Mouse (Mus musculus): ENCODE data around the gene Zbtb7b. TPM values are rescaled to one million over a fixed set of nuclear protein-coding genes. Genes with fewer than 3 reads are reported as not detected.

Gene Zbtb7b
- polyA plus RNA-seq, 1 experiment from 2014 or later = 1.7 TPM

- H3K4me2 ChIP-seq (ENCODE audit: low read depth, low read length) = no peak within 1 kb of the TSS
- H3K9me3 ChIP-seq (replicated peaks; ENCODE audit: control insufficient read depth, low read length) = no peaks in the 10 kb centered on the region
- no peak for ATAC-seq (replicated peaks; ENCODE audit: extremely low read depth, insufficient read depth, low FRiP score)
- H3K4me3 ChIP-seq (ENCODE audit: low read length) = no peak within 1 kb of the TSS
- no peaks in the 10 kb centered on the region for H3K4me1 ChIP-seq (ENCODE audit: control insufficient read depth, insufficient read depth, low read length)
- no peak within 1 kb of the TSS for H3K27ac ChIP-seq (ENCODE audit: low read length)
- no peaks in the 10 kb centered on the region for H3K27me3 ChIP-seq (ENCODE audit: control insufficient read depth, insufficient read depth, low read length)
- 86% methylated on average over 11 of the region's 11 CpGs for WGBS
- no peak within 1 kb of the TSS for H3K9ac ChIP-seq (ENCODE audit: low read length)
- no peaks in the 10 kb centered on the region for H3K36me3 ChIP-seq (ENCODE audit: control insufficient read depth, insufficient read depth)
These were observed 29.5 kb downstream of the Zbtb7b start, which contains the start of gene Dcst1 for GRCm38 (mm10) chr3:89365153-89365485. Gene Dcst1 (minus strand): TSS chr3:89365253.

- no peak overlapping the region for H3K27ac ChIP-seq (ENCODE audit: low read length)
- H3K36me3 ChIP-seq (ENCODE audit: control insufficient read depth, insufficient read depth) = no peaks in the 10 kb centered on the region
- H3K4me2 ChIP-seq (ENCODE audit: low read depth, low read length) = no peak overlapping the region
- no peak for ATAC-seq (replicated peaks; ENCODE audit: extremely low read depth, insufficient read depth, low FRiP score)
- H3K27me3 ChIP-seq (ENCODE audit: control insufficient read depth, insufficient read depth, low read length) = no peaks in the 10 kb centered on the region
- no peak overlapping the region for H3K9ac ChIP-seq (ENCODE audit: low read length)
- 67% methylated on average over 8 of the region's 8 CpGs for WGBS
- H3K9me3 ChIP-seq (replicated peaks; ENCODE audit: control insufficient read depth, low read length) = no peaks in the 10 kb centered on the region
- no peak overlapping the region for H3K4me3 ChIP-seq (ENCODE audit: low read length)
- H3K4me1 ChIP-seq (ENCODE audit: control insufficient read depth, insufficient read depth, low read length) = no peaks in the 10 kb centered on the region
These were observed 29.9 kb downstream of the Zbtb7b start for GRCm38 (mm10) chr3:89364631-89365030.

GRCm38 (mm10) chr3:89361675-89362074 lies 32.9 kb downstream of the Zbtb7b start, which contains the start of gene Dcst2:
Gene Dcst2 (plus strand): TSS chr3:89361975.
- Histone ChIP-seq H3K9me3 (replicated peaks; ENCODE audit: control insufficient read depth, low read length) (no peaks in the 10 kb centered on the region), H3K4me3 (ENCODE audit: low read length) (no peak within 1 kb of the TSS), H3K27ac (ENCODE audit: low read length) (no peak within 1 kb of the TSS), H3K9ac (ENCODE audit: low read length) (no peak within 1 kb of the TSS), H3K27me3 (ENCODE audit: control insufficient read depth, insufficient read depth, low read length) (no peaks in the 10 kb centered on the region), H3K4me2 (ENCODE audit: low read depth, low read length) (no peak within 1 kb of the TSS), H3K36me3 (ENCODE audit: control insufficient read depth, insufficient read depth) (no peaks in the 10 kb centered on the region), H3K4me1 (ENCODE audit: control insufficient read depth, insufficient read depth, low read length) (no peaks in the 10 kb centered on the region)
- 83% methylated on average over 7 of the region's 7 CpGs for WGBS
- ATAC-seq (replicated peaks; ENCODE audit: extremely low read depth, insufficient read depth, low FRiP score) = no peak

GRCm38 (mm10) chr3:89360237-89360636 lies 34.3 kb downstream of the Zbtb7b start:
- Histone ChIP-seq H3K4me2 (ENCODE audit: low read depth, low read length) (no peak overlapping the region), H3K4me3 (ENCODE audit: low read length) (no peak overlapping the region), H3K9ac (ENCODE audit: low read length) (no peak overlapping the region), H3K36me3 (ENCODE audit: control insufficient read depth, insufficient read depth) (no peaks in the 10 kb centered on the region), H3K27me3 (ENCODE audit: control insufficient read depth, insufficient read depth, low read length) (0 out of 2 replicates have a peak, but pooled peaks cover 4% of the 10 kb centered on the region), H3K4me1 (ENCODE audit: control insufficient read depth, insufficient read depth, low read length) (no peaks in the 10 kb centered on the region), H3K27ac (ENCODE audit: low read length) (no peak overlapping the region), H3K9me3 (replicated peaks; ENCODE audit: control insufficient read depth, low read length) (no peaks in the 10 kb centered on the region)
- ATAC-seq (replicated peaks; ENCODE audit: extremely low read depth, insufficient read depth, low FRiP score) = no peak
- 56% methylated on average over 3 of the region's 3 CpGs for WGBS

- 71% methylated on average over 6 of the region's 6 CpGs for WGBS
- Histone ChIP-seq H3K27ac (ENCODE audit: low read length) (no peak overlapping the region), H3K9ac (ENCODE audit: low read length) (no peak overlapping the region), H3K9me3 (replicated peaks; ENCODE audit: control insufficient read depth, low read length) (no peaks in the 10 kb centered on the region), H3K36me3 (ENCODE audit: control insufficient read depth, insufficient read depth) (no peaks in the 10 kb centered on the region), H3K4me2 (ENCODE audit: low read depth, low read length) (no peak overlapping the region), H3K4me3 (ENCODE audit: low read length) (no peak overlapping the region), H3K27me3 (ENCODE audit: control insufficient read depth, insufficient read depth, low read length) (0 out of 2 replicates have a peak, but pooled peaks cover 4% of the 10 kb centered on the region), H3K4me1 (ENCODE audit: control insufficient read depth, insufficient read depth, low read length) (no peaks in the 10 kb centered on the region)
- no peak for ATAC-seq (replicated peaks; ENCODE audit: extremely low read depth, insufficient read depth, low FRiP score)
These were observed 34.9 kb downstream of the Zbtb7b start for GRCm38 (mm10) chr3:89359630-89360029.

GRCm38 (mm10) chr3:89356029-89356428 lies 38.5 kb downstream of the Zbtb7b start:
- Histone ChIP-seq H3K9ac (ENCODE audit: low read length) (no peak overlapping the region), H3K36me3 (ENCODE audit: control insufficient read depth, insufficient read depth) (no peaks in the 10 kb centered on the region), H3K4me3 (ENCODE audit: low read length) (no peak overlapping the region), H3K27ac (ENCODE audit: low read length) (no peak overlapping the region), H3K9me3 (replicated peaks; ENCODE audit: control insufficient read depth, low read length) (no peaks in the 10 kb centered on the region), H3K4me1 (ENCODE audit: control insufficient read depth, insufficient read depth, low read length) (no peaks in the 10 kb centered on the region), H3K27me3 (ENCODE audit: control insufficient read depth, insufficient read depth, low read length) (peaks cover 16% of the 10 kb centered on the region), H3K4me2 (ENCODE audit: low read depth, low read length) (no peak overlapping the region)
- no peak for ATAC-seq (replicated peaks; ENCODE audit: extremely low read depth, insufficient read depth, low FRiP score)
- WGBS = 63% methylated on average over 9 of the region's 9 CpGs

GRCm38 (mm10) chr3:89355512-89355902 lies 39.1 kb downstream of the Zbtb7b start:
- H3K27me3 ChIP-seq (ENCODE audit: control insufficient read depth, insufficient read depth, low read length) = peaks cover 16% of the 10 kb centered on the region
- H3K36me3 ChIP-seq (ENCODE audit: control insufficient read depth, insufficient read depth) = no peaks in the 10 kb centered on the region
- H3K9ac ChIP-seq (ENCODE audit: low read length) = no peak overlapping the region
- H3K9me3 ChIP-seq (replicated peaks; ENCODE audit: control insufficient read depth, low read length) = no peaks in the 10 kb centered on the region
- no peak overlapping the region for H3K27ac ChIP-seq (ENCODE audit: low read length)
- H3K4me2 ChIP-seq (ENCODE audit: low read depth, low read length) = no peak overlapping the region
- no peak overlapping the region for H3K4me3 ChIP-seq (ENCODE audit: low read length)
- WGBS = 74% methylated on average over 6 of the region's 6 CpGs
- no peak for ATAC-seq (replicated peaks; ENCODE audit: extremely low read depth, insufficient read depth, low FRiP score)
- H3K4me1 ChIP-seq (ENCODE audit: control insufficient read depth, insufficient read depth, low read length) = peaks cover under 1% of the 10 kb centered on the region; the same call in 1 of the 2 replicates

- Histone ChIP-seq H3K27ac (ENCODE audit: low read length) (no peak overlapping the region; the same call in 1 of the 2 replicates), H3K9me3 (replicated peaks; ENCODE audit: control insufficient read depth, low read length) (no peaks in the 10 kb centered on the region), H3K9ac (ENCODE audit: low read length) (no peak overlapping the region), H3K4me2 (ENCODE audit: low read depth, low read length) (no peak overlapping the region), H3K4me3 (ENCODE audit: low read length) (no peak overlapping the region), H3K36me3 (ENCODE audit: control insufficient read depth, insufficient read depth) (no peaks in the 10 kb centered on the region), H3K27me3 (ENCODE audit: control insufficient read depth, insufficient read depth, low read length) (peaks cover 16% of the 10 kb centered on the region), H3K4me1 (ENCODE audit: control insufficient read depth, insufficient read depth, low read length) (peaks cover 6% of the 10 kb centered on the region; the same call in 1 of the 2 replicates)
- ATAC-seq (replicated peaks; ENCODE audit: extremely low read depth, insufficient read depth, low FRiP score) = peak; percentile 25; the same call in 1 of the 2 replicates
- WGBS = 17% methylated on average over 5 of the region's 5 CpGs
These were observed 39.6 kb downstream of the Zbtb7b start for GRCm38 (mm10) chr3:89354816-89355511.

GRCm38 (mm10) chr3:89351271-89351670 lies 43.3 kb downstream of the Zbtb7b start:
- Histone ChIP-seq H3K27me3 (ENCODE audit: control insufficient read depth, insufficient read depth, low read length) (peaks cover 19% of the 10 kb centered on the region), H3K4me1 (ENCODE audit: control insufficient read depth, insufficient read depth, low read length) (peaks cover 8% of the 10 kb centered on the region), H3K27ac (ENCODE audit: low read length) (no peak overlapping the region), H3K36me3 (ENCODE audit: control insufficient read depth, insufficient read depth) (no peaks in the 10 kb centered on the region), H3K4me2 (ENCODE audit: low read depth, low read length) (no peak overlapping the region), H3K9ac (ENCODE audit: low read length) (no peak overlapping the region), H3K4me3 (ENCODE audit: low read length) (no peak overlapping the region), H3K9me3 (replicated peaks; ENCODE audit: control insufficient read depth, low read length) (no peaks in the 10 kb centered on the region)
- 68% methylated on average over 5 of the region's 5 CpGs for WGBS
- ATAC-seq (replicated peaks; ENCODE audit: extremely low read depth, insufficient read depth, low FRiP score) = no peak
